Mouse (Mus musculus) stomach, embryonic 14.5 days (tissue): ENCODE measurements at regions not wholly inside any gene's neighbourhood (a gene's known extent, or its start where the extent isn't known, plus 50 kb on each side); places are given as distances from the start of the nearest gene placed in this dataset.

Experiments used
- ATAC-seq: fragments of 200-750 bp; cut with Nextera tagmentation; 2 replicates; pipeline ENCODE4 v1.8.0; 2017; ENCODE audit warnings: low read depth, moderate TSS enrichment; ENCODE audit not compliant: insufficient number of reproducible peaks, insufficient read depth, low FRiP score
- H3K27ac ChIP-seq: fragments of 300-500 bp; sonication (generic); 2 replicates; pipeline ENCODE4 v1.5.1; 2014; ENCODE audit warnings: mild to moderate bottlenecking, low read length, moderate library complexity, mixed read lengths
- H3K27me3 ChIP-seq: fragments of 300-500 bp; sonication (generic); 2 replicates; pipeline ENCODE4 v1.6.1; 2014; ENCODE audit warnings: low read length, control low read depth, mixed read lengths; ENCODE audit not compliant: control insufficient read depth, insufficient read depth
- H3K36me3 ChIP-seq: fragments of 300-500 bp; sonication (generic); 2 replicates; pipeline ENCODE4 v1.6.1; 2014; ENCODE audit warnings: mild to moderate bottlenecking, control low read depth, low read length, moderate library complexity, mixed read lengths; ENCODE audit not compliant: control insufficient read depth, insufficient read depth
- H3K4me1 ChIP-seq: fragments of 300-500 bp; sonication (generic); 2 replicates; pipeline ENCODE4 v1.6.1; 2014; ENCODE audit warnings: low read length, control low read depth, mixed read lengths; ENCODE audit not compliant: control insufficient read depth, insufficient read depth
- H3K4me2 ChIP-seq: fragments of 300-500 bp; sonication (generic); replicated peaks from 2 replicates; pipeline ENCODE4 v1.6.1; 2014; ENCODE audit warnings: low read depth, low read length, control low read depth
- H3K4me3 ChIP-seq: fragments of 300-500 bp; sonication (generic); 2 replicates; pipeline ENCODE4 v1.5.1; 2014; ENCODE audit warnings: low read depth, low read length, control low read depth
- H3K9ac ChIP-seq: fragments of 300-500 bp; sonication (generic); replicated peaks from 2 replicates; pipeline ENCODE4 v1.6.1; 2014; ENCODE audit warnings: low read depth, mild to moderate bottlenecking, control low read depth, low read length, moderate library complexity, mixed read lengths
- H3K9me3 ChIP-seq: fragments of 300-500 bp; sonication (generic); 2 replicates; pipeline ENCODE4 v1.6.1; 2016; ENCODE audit warnings: low read depth, low read length, control low read depth; ENCODE audit not compliant: control insufficient read depth
- WGBS: fragments of 180-500 bp; shearing (Covaris S2); extraction: QIAGEN DNeasy Blood & Tissue Kit; methylation state at CpG from one replicate; pipeline ENCODE4 v1.1.7; 2014; 5-methylcytosine and 5-hydroxymethylcytosine counted together

GRCm38 (mm10) chr6:49606028-49606427 is 210.6 kb downstream of the Stk31 start:
- no peaks in the 10 kb centered on the region for H3K9me3 ChIP-seq
- H3K36me3 ChIP-seq = no peaks in the 10 kb centered on the region
- no peaks in the 10 kb centered on the region for H3K4me1 ChIP-seq
- H3K27ac ChIP-seq = no peak overlapping the region
- no peak overlapping the region for H3K4me3 ChIP-seq
- 0% methylated on average over 1 of the region's 1 CpGs for WGBS
- no peak overlapping the region for H3K4me2 ChIP-seq
- H3K9ac ChIP-seq = no peak overlapping the region
- no peak for ATAC-seq
- H3K27me3 ChIP-seq = no peaks in the 10 kb centered on the region

GRCm38 (mm10) chr6:49606626-49607158 is 211.3 kb downstream of the Stk31 start:
- ATAC-seq = no peak
- H3K27ac ChIP-seq = no peak overlapping the region
- no peaks in the 10 kb centered on the region for H3K27me3 ChIP-seq

GRCm38 (mm10) chr6:49624080-49624479 is 198.4 kb upstream of the Npy start:
- no peak for ATAC-seq
- no peaks in the 10 kb centered on the region for H3K27me3 ChIP-seq
- H3K4me3 ChIP-seq = no peak overlapping the region
- H3K4me2 ChIP-seq = no peak overlapping the region
- no peaks in the 10 kb centered on the region for H3K4me1 ChIP-seq
- no peak overlapping the region for H3K9ac ChIP-seq
- no peaks in the 10 kb centered on the region for H3K9me3 ChIP-seq
- H3K36me3 ChIP-seq = no peaks in the 10 kb centered on the region
- no peak overlapping the region for H3K27ac ChIP-seq
- 82% methylated on average over 2 of the region's 2 CpGs for WGBS

More at GRCm38 (mm10) chr6:49606626-49607158, 211.3 kb downstream of the Stk31 start:
- H3K4me3 ChIP-seq = no peak overlapping the region
- no peaks in the 10 kb centered on the region for H3K9me3 ChIP-seq
- H3K9ac ChIP-seq = no peak overlapping the region
- no peaks in the 10 kb centered on the region for H3K36me3 ChIP-seq
- WGBS = 40% methylated on average over 9 of the region's 9 CpGs
- no peak overlapping the region for H3K4me2 ChIP-seq
- H3K4me1 ChIP-seq = no peaks in the 10 kb centered on the region

GRCm38 (mm10) chr6:49624564-49624963 is 197.9 kb upstream of the Npy start:
- no peaks in the 10 kb centered on the region for H3K4me1 ChIP-seq
- H3K9me3 ChIP-seq = no peaks in the 10 kb centered on the region
- H3K4me2 ChIP-seq = no peak overlapping the region
- WGBS = 59% methylated on average over 5 of the region's 5 CpGs
- no peaks in the 10 kb centered on the region for H3K36me3 ChIP-seq
- no peak for ATAC-seq
- H3K4me3 ChIP-seq = no peak overlapping the region
- no peak overlapping the region for H3K27ac ChIP-seq
- no peak overlapping the region for H3K9ac ChIP-seq
- H3K27me3 ChIP-seq = no peaks in the 10 kb centered on the region

- H3K4me3 ChIP-seq = no peak overlapping the region
- no peak overlapping the region for H3K4me2 ChIP-seq
- no peak overlapping the region for H3K9ac ChIP-seq
- H3K27ac ChIP-seq = no peak overlapping the region
- no peaks in the 10 kb centered on the region for H3K4me1 ChIP-seq
- WGBS = 40% methylated on average over 5 of the region's 5 CpGs
- no peaks in the 10 kb centered on the region for H3K9me3 ChIP-seq
- no peaks in the 10 kb centered on the region for H3K27me3 ChIP-seq
- no peak for ATAC-seq
- H3K36me3 ChIP-seq = no peaks in the 10 kb centered on the region
These were observed 188.9 kb upstream of the Npy start for GRCm38 (mm10) chr6:49633470-49634095.

DNA sequence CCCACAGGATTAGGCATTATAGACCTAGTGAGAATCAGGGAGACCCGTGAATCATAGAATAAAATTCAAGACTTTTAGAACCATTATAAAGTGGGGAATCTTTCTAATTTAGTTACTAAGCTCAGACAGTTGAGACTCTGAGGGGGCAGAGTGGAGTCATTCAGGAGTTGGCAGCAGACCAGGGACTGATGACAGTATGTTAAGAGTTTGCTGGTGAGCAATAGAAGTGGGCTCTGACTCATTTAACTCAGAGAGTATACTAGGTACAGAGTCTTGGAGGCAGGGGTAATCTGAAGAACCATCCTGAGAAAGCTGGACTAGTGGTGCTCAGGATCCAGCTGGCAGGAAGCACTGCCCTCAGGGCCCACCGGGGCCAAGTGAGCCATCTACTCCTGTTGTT is 184.9 kb upstream of the Npy start:
- 85% methylated on average over 2 of the region's 2 CpGs for WGBS

GRCm38 (mm10) chr6:49641256-49641655 is 181.3 kb upstream of the Npy start:
- Histone ChIP-seq H3K4me3 (no peak overlapping the region), H3K36me3 (no peaks in the 10 kb centered on the region), H3K9ac (no peak overlapping the region), H3K27ac (no peak overlapping the region), H3K27me3 (no peaks in the 10 kb centered on the region), H3K9me3 (no peaks in the 10 kb centered on the region), H3K4me1 (no peaks in the 10 kb centered on the region), H3K4me2 (no peak overlapping the region)
- ATAC-seq = no peak
- 77% methylated on average over 5 of the region's 5 CpGs for WGBS

More for the DNA sequence above, 184.9 kb upstream of the Npy start:
- H3K9me3 ChIP-seq = no peaks in the 10 kb centered on the region
- no peak overlapping the region for H3K9ac ChIP-seq
- ATAC-seq = no peak
- no peaks in the 10 kb centered on the region for H3K4me1 ChIP-seq
- no peaks in the 10 kb centered on the region for H3K36me3 ChIP-seq
- no peak overlapping the region for H3K4me2 ChIP-seq
- H3K27me3 ChIP-seq = no peaks in the 10 kb centered on the region
- no peak overlapping the region for H3K4me3 ChIP-seq
- no peak overlapping the region for H3K27ac ChIP-seq

DNA sequence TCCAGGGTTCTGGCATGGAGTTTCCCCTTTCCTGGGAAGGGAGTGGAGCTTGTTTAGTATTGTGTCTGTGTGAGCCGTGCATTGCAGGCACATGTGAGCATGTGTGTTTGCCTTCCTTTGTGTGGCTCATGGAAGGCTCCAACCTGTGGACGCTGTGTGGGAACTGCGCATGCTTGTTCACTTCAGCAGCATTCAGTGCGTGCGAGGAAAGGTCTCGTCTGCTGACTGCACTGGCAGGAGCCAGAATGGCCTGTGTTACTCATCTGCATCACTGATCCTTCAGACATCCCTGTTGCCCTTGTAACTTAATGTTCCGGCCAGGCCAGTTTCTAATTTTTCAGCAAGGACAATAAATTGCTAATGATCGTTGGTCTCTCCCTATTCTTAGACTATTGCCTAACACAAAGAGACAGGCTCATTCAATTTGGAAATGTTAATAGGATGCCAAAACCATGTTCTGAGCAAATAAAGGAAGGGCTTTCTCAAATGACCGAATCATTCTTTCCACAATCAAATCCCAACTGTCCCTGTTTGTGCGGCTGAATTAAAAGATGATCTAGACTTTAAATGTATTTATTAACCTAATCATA is 167.9 kb upstream of the Npy start:
- Histone ChIP-seq H3K9me3 (no peaks in the 10 kb centered on the region), H3K27ac (no peak overlapping the region), H3K4me1 (no peaks in the 10 kb centered on the region), H3K9ac (no peak overlapping the region), H3K36me3 (no peaks in the 10 kb centered on the region), H3K4me2 (no peak overlapping the region), H3K4me3 (no peak overlapping the region), H3K27me3 (no peaks in the 10 kb centered on the region)
- 85% methylated on average over 10 of the region's 10 CpGs for whole genome bisulfite sequencing
- no peak for ATAC-seq
